Mouse (Mus musculus): Measurements from ENCODE around the gene Acbd4. TPM values are rescaled to one million over a fixed set of nuclear protein-coding genes. Genes with fewer than 3 reads are reported as not detected.
A peak's percentile ranks its signal among the peaks of the same experiment; 100 is the strongest.

Acbd4 gene
- polyA plus RNA-seq, 1 experiment = 40.7 TPM

DNA sequence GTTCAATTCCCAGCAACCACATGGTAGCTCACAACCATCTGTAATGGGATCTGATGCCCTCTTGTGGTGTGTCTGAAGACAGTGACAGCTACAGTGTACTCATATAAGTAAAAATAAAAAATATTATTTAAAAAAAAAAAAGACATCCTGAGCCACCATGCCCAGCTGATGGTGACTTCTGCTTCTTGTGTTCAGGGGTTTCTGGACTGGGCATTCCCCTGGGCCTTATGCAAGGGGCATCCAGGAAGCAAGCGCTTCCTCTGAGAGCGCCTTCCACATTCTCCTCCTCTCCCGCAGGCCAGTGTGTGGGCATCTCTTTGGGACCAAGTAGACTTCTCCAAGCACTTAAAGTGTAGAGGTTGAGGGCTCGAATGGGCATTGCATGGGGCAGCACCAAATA is 44.9 kb downstream of the Acbd4 start:
- Histone ChIP-seq H3K27ac (ENCODE audit: insufficient read depth, low read length) (no peak overlapping the region), H3K4me1 (ENCODE audit: control insufficient read depth, insufficient read depth, low read length) (peaks cover 8% of the 10 kb centered on the region), H3K4me3 (ENCODE audit: insufficient read depth, low read length) (no peak overlapping the region)
- TF ChIP-seq CTCF (IDR thresholded peaks at IDR 0.05; ENCODE audit: extremely low read depth, insufficient read depth, low read length) (no peak), POLR2A (IDR thresholded peaks at IDR 0.05; ENCODE audit: extremely low read depth, insufficient read depth, low read length) (no peak)

DNA sequence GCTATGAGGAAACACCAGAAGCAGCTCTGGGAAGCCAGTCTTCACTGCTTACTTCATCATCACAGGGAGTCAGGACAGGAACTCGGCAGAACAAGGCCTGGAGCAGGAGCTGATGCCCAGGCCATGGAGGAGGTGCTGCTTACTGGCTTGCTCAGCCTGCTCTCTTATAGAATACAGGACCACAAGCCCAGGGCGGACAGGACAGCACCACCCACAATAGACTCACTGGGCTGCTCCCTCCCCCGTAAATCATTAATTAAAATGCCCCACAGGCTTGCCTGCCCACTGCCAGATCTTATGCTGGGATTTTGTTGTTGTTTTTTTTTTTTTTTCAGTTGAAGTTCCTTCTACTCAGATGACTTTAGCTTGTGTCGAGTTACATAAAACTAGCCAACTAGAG is 46.3 kb downstream of the Acbd4 start:
- Histone ChIP-seq H3K4me3 (ENCODE audit: insufficient read depth, low read length) (no peak overlapping the region), H3K4me1 (ENCODE audit: control insufficient read depth, insufficient read depth, low read length) (peaks cover 4% of the 10 kb centered on the region; the same call in 1 of the 2 replicates), H3K27ac (ENCODE audit: insufficient read depth, low read length) (no peak overlapping the region)
- TF ChIP-seq POLR2A (IDR thresholded peaks at IDR 0.05; ENCODE audit: extremely low read depth, insufficient read depth, low read length) (no peak), CTCF (IDR thresholded peaks at IDR 0.05; ENCODE audit: extremely low read depth, insufficient read depth, low read length) (no peak)

DNA sequence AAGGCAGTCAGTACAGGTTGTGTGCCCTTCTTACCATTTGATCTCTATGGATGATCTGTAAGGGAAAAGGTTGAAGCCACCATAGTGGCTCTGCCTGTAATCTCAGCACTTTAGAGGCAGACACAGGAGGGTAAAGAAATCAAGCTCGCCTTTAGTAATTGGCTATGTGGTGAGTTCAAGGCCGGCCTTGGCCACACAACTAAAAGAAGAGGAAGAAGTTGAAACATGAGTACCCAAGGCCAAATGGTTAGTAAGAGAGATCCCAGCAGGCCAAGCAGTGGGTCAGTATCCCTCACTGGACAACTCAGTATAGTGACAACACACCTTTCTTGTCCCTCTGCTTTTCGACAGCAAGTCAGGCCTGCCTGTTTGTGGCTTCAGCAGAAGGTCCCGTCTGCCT is 48.3 kb downstream of the Acbd4 start:
- H3K4me3 ChIP-seq (ENCODE audit: insufficient read depth, low read length) = no peak overlapping the region
- TF ChIP-seq CTCF (IDR thresholded peaks at IDR 0.05; ENCODE audit: extremely low read depth, insufficient read depth, low read length) (no peak), POLR2A (IDR thresholded peaks at IDR 0.05; ENCODE audit: extremely low read depth, insufficient read depth, low read length) (no peak)

DNA sequence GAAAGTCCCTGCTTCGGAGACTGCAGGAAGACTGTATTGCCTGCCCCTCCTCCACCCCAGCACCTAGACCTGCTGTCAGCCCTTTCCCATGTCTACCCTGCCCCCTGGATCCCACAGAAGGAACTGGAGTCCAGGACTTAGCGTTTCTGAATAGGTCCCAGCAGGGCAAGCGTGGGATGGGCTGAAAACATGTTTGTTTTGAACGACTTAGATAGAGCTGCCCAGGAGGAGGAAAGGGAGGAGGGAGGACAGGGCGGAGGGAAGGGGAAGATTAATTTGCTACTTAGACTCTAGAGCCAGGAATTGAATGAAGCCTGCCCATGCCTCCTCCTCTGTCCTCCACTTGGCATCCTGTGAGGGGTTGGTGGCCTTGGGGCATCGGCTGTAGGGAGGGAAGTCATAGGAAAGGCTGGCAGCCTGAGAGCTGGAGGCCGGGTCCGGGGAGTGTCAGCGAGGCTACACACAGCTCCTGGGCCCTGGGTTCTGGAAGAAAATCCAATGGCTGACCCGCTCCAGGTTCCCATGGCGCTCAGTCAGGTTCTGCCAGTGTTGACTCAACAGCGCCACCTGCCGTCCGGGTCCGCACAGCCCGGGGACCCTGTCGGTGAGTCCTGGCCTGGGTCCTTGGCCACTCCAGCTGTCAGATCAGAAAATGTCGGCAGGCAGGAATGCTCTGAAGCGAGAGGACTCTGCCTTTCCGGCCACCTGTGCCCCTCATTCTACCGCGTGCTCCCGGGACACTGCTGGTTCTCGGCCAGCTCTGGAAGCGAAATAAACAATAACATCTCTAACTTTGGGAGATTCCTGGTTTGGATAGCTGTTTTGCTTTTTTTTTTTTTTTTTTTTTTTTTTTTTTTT is 57.4 kb downstream of the Acbd4 start:
- no peaks in the 10 kb centered on the region for H3K4me1 ChIP-seq (ENCODE audit: control insufficient read depth, insufficient read depth, low read length)
- no peak overlapping the region; the same call in 1 of the 2 replicates for H3K4me3 ChIP-seq (ENCODE audit: insufficient read depth, low read length)
- TF ChIP-seq CTCF (IDR thresholded peaks at IDR 0.05; ENCODE audit: extremely low read depth, insufficient read depth, low read length) = peak; percentile 83
- TF ChIP-seq POLR2A (IDR thresholded peaks at IDR 0.05; ENCODE audit: extremely low read depth, insufficient read depth, low read length) = no peak
- no peak overlapping the region for H3K27ac ChIP-seq (ENCODE audit: insufficient read depth, low read length)

More for the DNA sequence above, 48.3 kb downstream of the Acbd4 start:
- H3K27ac ChIP-seq (ENCODE audit: insufficient read depth, low read length) = no peak overlapping the region
- H3K4me1 ChIP-seq (ENCODE audit: control insufficient read depth, insufficient read depth, low read length) = no peaks in the 10 kb centered on the region

DNA sequence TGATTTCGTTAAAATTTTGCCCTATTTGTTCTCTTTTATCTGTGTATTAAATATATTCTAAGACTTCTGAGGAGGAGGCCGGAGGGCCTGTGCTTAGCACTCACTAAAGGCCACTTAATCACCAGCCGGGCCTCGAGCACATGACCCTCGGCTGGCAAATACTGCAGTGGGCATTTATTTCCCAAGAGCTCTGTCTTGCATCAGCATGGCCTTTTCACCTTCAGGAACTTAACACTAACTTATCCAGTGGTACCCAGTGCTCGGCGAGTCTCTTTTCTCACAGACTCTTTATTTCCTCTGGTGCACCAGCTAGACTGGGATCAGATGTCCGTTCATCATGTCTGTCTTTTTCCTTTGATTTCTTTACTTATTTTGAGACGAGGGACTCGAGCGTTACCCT is 59.3 kb downstream of the Acbd4 start:
- Histone ChIP-seq H3K4me1 (ENCODE audit: control insufficient read depth, insufficient read depth, low read length) (no peaks in the 10 kb centered on the region), H3K27ac (ENCODE audit: insufficient read depth, low read length) (no peak overlapping the region), H3K4me3 (ENCODE audit: insufficient read depth, low read length) (no peak overlapping the region)
- TF ChIP-seq POLR2A (IDR thresholded peaks at IDR 0.05; ENCODE audit: extremely low read depth, insufficient read depth, low read length) = no peak
- no peak for TF ChIP-seq CTCF (IDR thresholded peaks at IDR 0.05; ENCODE audit: extremely low read depth, insufficient read depth, low read length)

DNA sequence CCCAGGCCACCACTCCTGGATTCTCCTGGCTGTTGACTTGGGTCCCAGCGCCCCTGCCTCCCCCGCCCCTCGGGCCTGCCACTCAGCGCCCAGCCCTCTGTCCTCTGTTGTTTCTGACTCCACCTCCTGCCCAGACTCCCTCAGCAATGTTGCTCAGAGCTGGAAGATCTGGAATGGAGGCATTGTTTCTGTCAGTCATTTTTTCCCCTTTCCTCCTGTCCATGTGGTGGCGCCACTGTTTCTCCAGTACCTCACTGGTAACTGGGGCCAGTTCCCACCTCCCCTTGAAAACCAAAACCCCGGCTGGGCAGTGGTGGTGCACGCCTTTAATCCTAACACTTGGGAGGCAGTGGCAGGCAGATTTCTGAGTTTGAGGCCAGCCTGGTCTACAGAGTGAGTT is 60.0 kb downstream of the Acbd4 start:
- TF ChIP-seq POLR2A (IDR thresholded peaks at IDR 0.05; ENCODE audit: extremely low read depth, insufficient read depth, low read length) (no peak), CTCF (IDR thresholded peaks at IDR 0.05; ENCODE audit: extremely low read depth, insufficient read depth, low read length) (no peak)
- Histone ChIP-seq H3K4me1 (ENCODE audit: control insufficient read depth, insufficient read depth, low read length) (no peaks in the 10 kb centered on the region), H3K27ac (ENCODE audit: insufficient read depth, low read length) (no peak overlapping the region), H3K4me3 (ENCODE audit: insufficient read depth, low read length) (no peak overlapping the region)

Other genes with a start within 250 kb of the Acbd4 start
- 94.0 and 101 TPM in 2 replicates for gene Eftud2, start 220.7 kb upstream of the Acbd4 start, polyA plus RNA-seq (2012; rRNA removed)
- 3.0 and 3.6 TPM in 2 replicates for gene Ccdc103, start 220.5 kb upstream of the Acbd4 start, polyA plus RNA-seq (2012; rRNA removed)
- 0.13 TPM in 2 replicates for gene Fam187a, start 216.5 kb upstream of the Acbd4 start, polyA plus RNA-seq (2012; rRNA removed)
- gene Gfap, start 200.8 kb upstream of the Acbd4 start, polyA plus RNA-seq (2012; rRNA removed) = 179 and 186 TPM in 2 replicates
- gene Kif18b, start 176.6 kb upstream of the Acbd4 start, polyA plus RNA-seq (2012; rRNA removed) = 0.17 and 0.40 TPM in 2 replicates
- gene C1ql1, start 155.0 kb upstream of the Acbd4 start, polyA plus RNA-seq (2012; rRNA removed) = 15.3 and 15.8 TPM in 2 replicates
- 74.3 and 77.1 TPM in 2 replicates for gene Nmt1, start 73.5 kb upstream of the Acbd4 start, polyA plus RNA-seq (2012; rRNA removed)
- 57.4 and 59.6 TPM in 2 replicates for gene Dcakd, start 73.3 kb upstream of the Acbd4 start, polyA plus RNA-seq (2012; rRNA removed)
- gene Plcd3, start within 50 bp of the Acbd4 start, polyA plus RNA-seq (2012; rRNA removed) = 17.1 and 21.1 TPM in 2 replicates
- 22.6 and 22.9 TPM in 2 replicates for gene Hexim1, start 14.5 kb downstream of the Acbd4 start, polyA plus RNA-seq (2012; rRNA removed)
- gene Hexim2, start 30.7 kb downstream of the Acbd4 start, polyA plus RNA-seq (2012; rRNA removed) = 10.7 and 11.9 TPM in 2 replicates
- gene Fmnl1, start 69.4 kb downstream of the Acbd4 start, polyA plus RNA-seq (2012; rRNA removed) = 125 and 133 TPM in 2 replicates
- 4.2 and 6.4 TPM in 2 replicates for gene 1700023F06Rik, start 106.9 kb downstream of the Acbd4 start, polyA plus RNA-seq (2012; rRNA removed)
- 2.5 and 2.9 TPM in 2 replicates for gene Spata32, start 116.8 kb downstream of the Acbd4 start, polyA plus RNA-seq (2012; rRNA removed)
- 2.8 and 3.4 TPM in 2 replicates for gene Map3k14, start 165.8 kb downstream of the Acbd4 start, polyA plus RNA-seq (2012; rRNA removed)